Mouse (Mus musculus): ENCODE measurements at regions not wholly inside any gene's neighbourhood (a gene's known extent, or its start where the extent isn't known, plus 50 kb on each side); places are given as distances from the start of the nearest gene placed in this dataset.

DNA sequence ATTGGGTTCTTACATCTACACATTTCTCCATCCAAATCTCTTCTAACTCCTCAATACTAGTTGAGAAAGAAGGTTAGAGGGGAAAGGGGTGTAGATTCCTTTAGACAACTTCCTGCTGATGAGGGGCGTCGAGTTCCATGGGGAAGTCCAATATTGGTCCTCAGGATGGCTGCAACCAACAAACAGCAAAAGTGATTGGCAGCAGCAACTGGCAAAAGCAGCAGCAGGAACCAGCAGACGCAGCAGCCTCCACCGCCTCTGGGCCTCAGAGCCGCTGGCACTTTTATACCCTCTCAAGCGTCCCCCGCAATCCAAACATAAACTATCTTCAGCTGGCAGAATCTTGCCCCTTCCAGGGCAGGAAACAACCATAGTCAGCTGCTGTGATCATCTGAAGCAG lies 58.8 kb upstream of the Sh3bp4 start:
- ATAC-seq (ENCODE audit: insufficient number of reproducible peaks, low FRiP score, low TSS enrichment), result no peak

DNA sequence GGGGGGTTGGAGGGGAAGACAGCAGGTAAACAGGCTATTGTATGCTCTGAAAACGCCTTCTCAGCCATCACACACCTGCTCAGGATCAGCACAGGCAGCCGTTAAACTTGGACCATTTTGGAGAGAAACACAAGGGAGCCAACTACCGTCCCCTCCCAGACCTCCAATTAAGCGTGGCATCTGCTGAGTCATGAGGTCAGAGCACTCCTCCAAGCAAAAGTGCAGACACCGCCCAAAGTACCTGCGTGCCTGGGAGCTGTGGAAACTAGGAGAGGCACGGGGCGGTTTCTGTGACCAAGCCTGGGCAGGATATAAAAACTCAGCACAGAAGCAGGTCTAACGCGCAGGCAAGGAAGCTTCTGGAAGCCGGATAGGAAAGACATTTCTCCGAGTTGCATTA lies 54.8 kb upstream of the Sh3bp4 start:
- no peak for ATAC-seq (ENCODE audit: insufficient number of reproducible peaks, low FRiP score, low TSS enrichment)

DNA sequence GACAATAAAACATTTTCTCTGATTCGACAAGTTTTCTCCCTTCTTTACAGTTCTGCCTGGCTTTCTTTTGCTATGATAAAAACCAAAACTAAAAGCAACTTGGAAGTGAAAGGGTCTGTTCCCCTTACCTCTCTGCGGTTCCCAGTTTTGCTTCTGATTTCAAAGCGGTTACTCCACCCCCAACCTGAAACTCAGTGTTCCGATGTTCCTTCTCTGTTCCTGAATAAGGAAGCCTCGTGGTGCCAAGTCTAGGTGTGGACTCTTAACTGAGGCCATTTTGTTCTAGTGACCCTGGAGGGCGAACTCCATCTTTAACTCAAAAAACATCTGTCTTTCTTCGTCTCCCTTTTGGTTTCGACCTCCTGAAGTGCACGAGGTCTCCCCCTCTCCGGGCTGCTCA lies 54.4 kb upstream of the Sh3bp4 start:
- ATAC-seq (ENCODE audit: insufficient number of reproducible peaks, low FRiP score, low TSS enrichment), result no peak

DNA sequence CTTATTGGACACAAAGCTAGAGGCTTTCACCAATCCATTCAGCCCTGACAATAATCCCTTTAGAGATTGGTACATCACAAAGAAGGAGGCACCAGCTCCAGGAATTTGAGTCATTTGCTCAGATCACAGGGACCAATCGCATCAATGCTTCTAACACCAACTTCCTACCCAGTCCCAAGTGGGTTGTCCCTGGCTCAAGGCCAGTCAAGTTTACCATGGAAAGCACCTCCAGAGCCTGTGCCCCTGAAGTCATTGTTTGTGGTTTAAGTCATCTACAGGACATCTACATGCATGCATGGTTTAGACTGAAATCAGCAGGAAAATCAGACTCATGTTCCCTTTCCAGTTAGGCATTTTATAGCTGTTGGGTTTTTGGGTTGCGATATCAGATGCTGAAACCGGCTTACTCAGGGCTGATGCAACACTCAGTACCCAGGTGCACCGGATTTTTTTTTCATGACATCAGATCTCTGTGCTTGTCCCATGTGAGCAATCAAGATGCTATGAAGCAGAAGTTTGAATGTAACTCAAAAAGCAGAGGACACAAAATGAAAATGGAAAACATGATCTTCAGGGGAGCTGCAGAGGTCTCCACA lies 50.3 kb upstream of the Sh3bp4 start:
- ATAC-seq (ENCODE audit: insufficient number of reproducible peaks, low FRiP score, low TSS enrichment), result no peak
